Mouse (Mus musculus) stomach, postnatal 0 days (tissue): ENCODE results near the gene Pet100.

Source experiments
- CTCF ChIP-seq: IDR thresholded peaks from 2 replicates; pipeline ENCODE4 v1.5.1; 2016; ENCODE audit warnings: antibody characterized with exemption, low read depth, mild to moderate bottlenecking, moderate library complexity
- EP300 ChIP-seq: optimal IDR thresholded peaks from 2 replicates; pipeline ENCODE3; 2016; ENCODE audit warnings: antibody characterized with exemption

GRCm38 (mm10) chr8:3665507-3665906 lies 44.2 kb downstream of the Pet100 start, which contains the start of gene Mcemp1:
- TF ChIP-seq CTCF (no peak), EP300 (no peak)
